Mouse (Mus musculus) right cerebral cortex, postnatal 36 days (tissue): Measurements from ENCODE around the gene Oard1.

Source experiments
- DNase-seq, 2 experiments: peaks; one replicate each; pipeline ENCODE4 v3.0.0; 2022; ENCODE audit warnings: low spot score in 2 of 2, mixed read lengths in 1 of 2

Gene Oard1

GRCm38 (mm10) chr17:48436487-48436886 lies 26.7 kb downstream of the Oard1 start:
- DNase-seq, result no peak

DNA sequence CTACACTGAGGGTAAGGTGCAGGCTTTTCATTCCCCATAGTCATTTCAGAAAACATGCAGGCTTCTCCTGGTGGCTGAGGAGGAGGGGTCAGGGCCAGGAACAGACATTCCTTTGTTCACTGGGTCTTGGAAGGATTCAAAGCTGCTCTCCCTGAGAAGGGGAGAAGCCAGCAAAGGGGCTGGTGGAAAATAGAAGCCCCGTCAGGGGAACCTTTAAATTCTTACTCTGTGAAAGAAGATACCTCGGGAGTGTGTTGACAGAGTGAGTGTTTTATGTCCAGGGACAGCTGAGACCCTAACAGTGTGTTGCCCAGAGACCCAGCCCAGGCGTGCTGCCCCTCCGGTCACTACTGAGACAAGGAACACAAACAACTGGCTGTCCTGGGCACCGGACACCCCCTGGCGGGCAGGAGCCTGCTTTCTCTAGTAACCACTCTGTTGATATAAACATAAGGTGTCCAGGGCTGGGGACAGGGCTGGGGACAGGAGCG lies 27.7 kb downstream of the Oard1 start:
- no peak for DNase-seq

- DNase-seq, result no peak
Measured at GRCm38 (mm10) chr17:48442745-48443457, 33.1 kb downstream of the Oard1 start.

- no peak for DNase-seq
Measured at GRCm38 (mm10) chr17:48443542-48444145, 33.8 kb downstream of the Oard1 start.

GRCm38 (mm10) chr17:48447675-48448074 lies 37.9 kb downstream of the Oard1 start:
- no peak for DNase-seq

DNA sequence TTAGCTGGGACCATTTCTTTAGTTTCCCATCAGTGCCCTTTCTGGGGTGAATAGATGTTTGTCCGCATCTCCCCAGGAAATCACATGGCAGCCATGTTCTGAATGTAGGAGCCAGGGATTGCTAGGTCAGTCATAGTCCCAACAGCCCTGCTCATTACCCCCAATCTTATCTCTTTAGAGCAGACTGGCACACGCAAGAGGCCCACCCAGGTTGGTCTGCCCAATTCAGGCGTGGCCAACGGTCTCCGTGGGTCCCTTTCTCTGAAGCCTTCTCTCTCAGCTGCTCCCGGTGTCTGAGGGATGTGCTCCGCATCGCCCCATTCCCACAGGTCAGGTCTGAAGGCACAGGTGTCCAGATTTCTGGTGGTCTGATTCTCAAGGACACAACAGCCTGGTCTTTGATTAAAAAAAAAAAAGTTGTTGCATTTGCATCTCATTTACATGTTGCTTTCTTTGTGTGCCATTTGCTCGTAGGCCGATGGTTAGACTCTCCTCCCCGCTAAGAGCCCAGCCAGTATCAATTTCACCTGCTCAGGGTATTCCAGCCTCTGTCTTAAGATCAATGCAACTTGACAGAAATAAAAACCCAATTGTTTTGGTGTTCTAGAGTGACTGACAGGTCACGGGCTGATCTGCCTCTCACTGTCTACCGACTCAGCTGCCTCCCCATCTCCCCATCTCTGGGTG lies 41.0 kb downstream of the Oard1 start:
- DNase-seq, result no peak

DNA sequence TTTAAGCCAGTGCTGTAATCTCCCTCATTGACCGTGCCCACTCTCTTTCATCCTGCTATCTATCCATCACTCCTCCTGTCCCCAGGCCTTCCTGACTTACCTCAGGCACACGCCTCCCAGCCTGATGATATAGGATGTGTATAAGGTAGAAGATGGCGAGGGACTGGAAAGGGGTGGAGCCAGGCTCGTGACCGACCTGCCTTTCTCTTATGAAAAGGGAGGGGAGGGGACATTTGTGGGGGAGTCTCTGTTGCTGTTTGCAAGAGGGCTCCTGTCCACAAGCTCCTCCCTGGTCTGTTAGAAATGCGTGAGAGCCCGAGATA lies 41.5 kb downstream of the Oard1 start, which contains the start of gene Tspo2:
Gene Tspo2 (minus strand): TSS at position 170 of the 323 bp plus-strand sequence.
- no peak for DNase-seq

DNA sequence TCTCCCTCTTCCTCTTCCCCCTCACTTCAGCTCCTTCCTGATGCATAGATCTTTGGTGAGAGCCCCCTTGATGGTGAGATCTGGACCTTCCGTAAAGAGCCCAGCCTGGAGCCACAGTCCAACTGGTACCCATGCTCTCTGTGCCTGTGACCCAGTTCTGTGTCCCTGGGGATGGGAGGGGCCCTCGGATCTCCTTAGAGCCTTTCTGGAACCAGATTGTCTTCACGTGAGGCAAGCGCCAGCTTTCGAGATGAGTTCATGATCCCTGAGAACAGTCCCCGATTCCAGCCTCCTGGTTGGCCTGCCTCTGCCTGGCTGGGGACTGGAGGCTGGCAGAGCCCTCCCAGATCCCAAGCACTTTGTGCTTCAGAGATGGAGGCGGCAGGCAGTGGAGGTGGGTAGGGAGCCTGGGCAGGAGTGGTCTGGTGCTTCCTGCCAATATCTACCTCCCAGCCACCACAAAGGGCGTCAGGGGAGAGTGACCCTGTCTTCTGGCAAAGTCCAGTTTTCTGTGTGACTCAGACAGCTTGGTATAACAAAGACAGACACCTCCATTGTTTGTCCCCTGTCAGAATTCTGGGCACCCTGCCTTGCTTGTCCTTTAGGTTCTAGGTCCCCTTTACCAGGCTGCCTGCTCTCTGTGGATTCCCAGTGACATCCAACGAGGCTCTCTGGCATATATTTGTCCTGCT lies 42.1 kb downstream of the Oard1 start:
- no peak for DNase-seq

DNA sequence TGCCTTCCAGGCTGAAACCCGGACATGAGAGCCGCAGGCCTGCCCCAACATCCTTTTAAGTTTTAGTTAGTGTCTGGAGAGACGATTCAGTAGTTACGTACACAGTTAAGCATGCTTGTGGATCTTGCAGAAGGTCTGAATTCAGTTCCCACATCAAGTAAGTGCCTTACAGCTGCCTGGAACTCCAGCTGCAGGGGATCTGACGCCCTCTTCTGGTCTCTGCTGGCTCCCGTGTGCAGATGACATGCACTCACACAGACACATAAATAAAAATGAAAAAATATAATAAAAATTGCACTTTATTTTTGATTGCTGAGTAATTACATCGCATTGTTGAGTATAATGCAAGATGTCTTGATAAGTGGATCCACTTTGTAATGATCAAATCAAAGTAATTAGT lies 43.7 kb downstream of the Oard1 start:
- DNase-seq, result no peak

DNA sequence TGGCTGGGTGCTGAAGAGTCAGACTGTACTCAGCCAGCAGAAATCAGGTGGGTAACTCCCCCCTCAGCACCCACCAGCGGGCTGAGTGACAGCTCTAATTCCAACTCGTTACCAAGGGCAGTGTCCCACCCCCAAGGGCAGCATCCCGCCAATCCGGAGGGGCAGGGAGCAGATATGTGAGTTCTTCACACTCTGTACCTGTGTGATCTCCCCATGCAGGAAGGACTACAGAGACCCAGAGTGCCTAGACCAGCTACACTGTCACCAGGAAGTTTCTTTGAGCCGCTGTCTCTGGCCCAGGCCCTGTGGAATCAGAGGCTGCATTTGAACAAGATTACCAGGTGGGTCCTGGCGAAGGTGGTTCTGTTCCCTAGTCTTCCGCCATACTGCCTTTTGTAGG lies 44.4 kb downstream of the Oard1 start:
- DNase-seq, result no peak

DNA sequence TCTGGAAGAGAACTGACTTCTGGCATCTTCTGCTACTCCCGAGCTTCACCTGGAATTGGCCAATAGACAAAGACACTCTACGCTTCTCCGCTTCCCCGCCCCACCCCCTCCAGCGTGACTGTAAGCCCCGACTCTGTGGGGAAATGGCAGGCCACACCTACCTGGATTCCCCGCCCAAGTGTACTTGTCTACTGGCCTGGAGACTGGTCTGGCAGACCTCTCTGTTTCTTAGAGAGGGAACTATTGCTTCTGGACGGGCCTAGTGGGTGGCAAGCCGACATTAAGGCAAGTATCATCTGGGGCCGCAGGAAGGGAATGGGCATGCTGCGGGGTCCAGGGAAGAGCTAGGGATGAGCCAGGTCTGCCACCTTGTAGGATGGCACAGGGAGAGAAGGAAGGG lies 44.9 kb downstream of the Oard1 start, which contains the start of gene Unc5cl:
Gene Unc5cl (plus strand): TSS at position 214 of the 400 bp plus-strand sequence.
- no peak for DNase-seq

DNA sequence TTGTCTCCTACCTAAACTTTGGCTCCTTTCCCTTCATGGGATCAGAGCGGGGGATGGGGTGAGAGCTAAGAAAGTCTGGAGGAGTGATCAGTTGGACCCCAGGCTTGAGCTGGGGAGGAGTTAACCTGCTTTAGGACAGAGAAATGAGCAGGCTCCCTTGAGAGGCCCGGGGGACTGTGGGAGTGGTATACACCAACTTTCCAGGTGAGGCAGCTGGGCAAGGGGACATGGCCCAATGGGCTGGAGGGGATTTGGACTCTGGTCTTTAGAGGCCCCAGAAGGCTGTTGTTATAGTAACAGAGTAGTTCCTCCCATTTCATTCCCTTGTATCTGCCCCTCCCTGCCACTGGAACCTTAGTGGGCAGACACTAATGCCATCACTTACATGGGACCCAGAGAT lies 46.1 kb downstream of the Oard1 start:
- no peak for DNase-seq

DNA sequence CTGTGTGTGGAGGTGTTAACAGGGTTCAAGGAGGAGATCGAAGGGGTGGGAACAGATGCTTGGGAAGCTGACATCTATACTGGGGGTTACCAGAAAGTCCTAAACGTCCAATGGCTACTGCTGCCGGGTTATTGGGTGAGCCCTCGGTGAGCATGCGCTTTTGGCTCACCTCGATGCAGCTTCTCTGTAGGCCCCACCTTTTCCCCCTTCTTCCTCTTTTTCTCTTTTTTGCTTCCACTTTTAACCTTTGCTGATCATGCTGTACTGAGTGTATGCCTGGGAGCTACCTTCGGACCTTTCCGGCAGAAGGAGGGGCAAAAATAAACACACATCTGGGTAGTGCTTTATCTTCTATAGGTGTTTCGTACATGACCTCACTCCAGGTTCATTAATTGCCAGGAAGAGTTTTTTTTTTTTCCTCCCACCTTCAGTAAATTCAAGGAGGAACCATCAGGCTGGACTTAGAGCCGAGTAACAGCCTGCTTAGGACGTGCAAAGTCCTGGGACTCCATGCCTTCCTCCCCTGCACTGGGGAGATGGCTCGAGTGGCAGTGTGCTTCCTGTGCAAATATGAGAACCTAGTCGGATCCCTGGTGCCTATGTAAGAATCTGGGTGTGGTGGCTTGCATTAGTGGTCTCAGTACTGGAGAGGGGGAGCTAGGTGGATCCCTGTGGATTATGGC lies 48.3 kb downstream of the Oard1 start:
- DNase-seq, result no peak

- no peak for DNase-seq
Measured at GRCm38 (mm10) chr17:48462096-48462495, 52.3 kb downstream of the Oard1 start.

DNA sequence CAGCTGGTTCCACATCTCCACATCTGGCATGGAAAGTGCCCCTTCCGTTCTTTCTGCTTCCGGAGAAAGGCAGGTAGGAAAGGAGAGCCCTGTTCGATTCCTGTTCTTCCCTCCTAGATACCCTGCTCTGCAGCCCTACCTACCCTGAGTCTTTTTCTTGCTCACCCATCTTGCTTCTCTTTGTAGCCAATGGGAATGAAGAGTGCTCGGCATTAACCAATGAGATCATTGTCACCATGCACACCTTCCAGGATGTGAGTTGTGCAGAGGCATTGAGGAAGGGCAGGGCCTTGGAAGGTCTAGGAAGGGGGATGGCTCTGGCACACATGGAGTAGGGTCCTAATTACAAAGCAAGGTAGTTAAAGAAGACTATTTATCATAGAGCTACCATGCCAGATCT lies 53.6 kb downstream of the Oard1 start:
- no peak for DNase-seq
